Mouse (Mus musculus): ENCODE data around the gene Tns2.

The Tns2 gene

GRCm38 (mm10) chr15:102108651-102109525 is 8.7 kb downstream of the Tns2 start:
- DNase-seq (ENCODE audit: low read depth, low spot score) = peak; percentile 68

- no peak for DNase-seq (ENCODE audit: low read depth, low spot score)
These were observed 10.1 kb downstream of the Tns2 start for GRCm38 (mm10) chr15:102110271-102110670.

GRCm38 (mm10) chr15:102110701-102111494 is 10.7 kb downstream of the Tns2 start:
- no peak for DNase-seq (ENCODE audit: low read depth, low spot score)

GRCm38 (mm10) chr15:102111495-102111829 is 11.2 kb downstream of the Tns2 start:
- no peak for DNase-seq (ENCODE audit: low read depth, low spot score)

GRCm38 (mm10) chr15:102112181-102112580 is 12.0 kb downstream of the Tns2 start:
- no peak for DNase-seq (ENCODE audit: low read depth, low spot score)

GRCm38 (mm10) chr15:102112827-102113226 is 12.6 kb downstream of the Tns2 start:
- no peak for DNase-seq (ENCODE audit: low read depth, low spot score)

- no peak for DNase-seq (ENCODE audit: low read depth, low spot score)
These were observed 13.5 kb downstream of the Tns2 start for GRCm38 (mm10) chr15:102113674-102114073.

- no peak for DNase-seq (ENCODE audit: low read depth, low spot score)
These were observed 14.5 kb downstream of the Tns2 start for GRCm38 (mm10) chr15:102114651-102115260.

- DNase-seq (ENCODE audit: low read depth, low spot score) = no peak
These were observed 15.6 kb downstream of the Tns2 start for GRCm38 (mm10) chr15:102115731-102116231.

- DNase-seq (ENCODE audit: low read depth, low spot score) = no peak
These were observed 16.7 kb downstream of the Tns2 start for GRCm38 (mm10) chr15:102116753-102117415.

- DNase-seq (ENCODE audit: low read depth, low spot score) = no peak
These were observed 17.5 kb downstream of the Tns2 start for GRCm38 (mm10) chr15:102117461-102118443.

GRCm38 (mm10) chr15:102118591-102118990 is 18.4 kb downstream of the Tns2 start:
- DNase-seq (ENCODE audit: low read depth, low spot score) = no peak

- no peak for DNase-seq (ENCODE audit: low read depth, low spot score)
These were observed 19.1 kb downstream of the Tns2 start for GRCm38 (mm10) chr15:102119121-102119830.

- DNase-seq (ENCODE audit: low read depth, low spot score) = no peak
These were observed 19.6 kb downstream of the Tns2 start for GRCm38 (mm10) chr15:102119831-102120170.

- no peak for DNase-seq (ENCODE audit: low read depth, low spot score)
These were observed 20.3 kb downstream of the Tns2 start for GRCm38 (mm10) chr15:102120530-102120929.

GRCm38 (mm10) chr15:102126303-102126702 is 26.1 kb downstream of the Tns2 start:
- no peak for DNase-seq (ENCODE audit: low read depth, low spot score)

GRCm38 (mm10) chr15:102133314-102133713 is 33.1 kb downstream of the Tns2 start:
- no peak for DNase-seq (ENCODE audit: low read depth, low spot score)

- DNase-seq (ENCODE audit: low read depth, low spot score) = no peak
These were observed 34.5 kb downstream of the Tns2 start for GRCm38 (mm10) chr15:102134709-102135108.

- DNase-seq (ENCODE audit: low read depth, low spot score) = no peak
These were observed 35.4 kb downstream of the Tns2 start for GRCm38 (mm10) chr15:102135522-102136128.

All from telencephalon, adult 2 months (tissue).